Mouse (Mus musculus) left cerebral cortex, postnatal 14 days (tissue): ENCODE measurements around the gene Mapkapk3. TPM values are rescaled to one million over a fixed set of nuclear protein-coding genes. Genes with fewer than 3 reads are reported as not detected.
A peak's percentile ranks its signal among the peaks of the same experiment; 100 is the strongest.

ENCODE experiments used
- DNase-seq, 2 experiments: peaks; one replicate each; pipeline ENCODE4 v3.0.0; 2021 to 2022; ENCODE audit warnings: low spot score in 2 of 2, mixed read lengths in 1 of 2
- intact Hi-C: fragments of 180-260 bp; cut with DNase I; formaldehyde crosslinking; loops from one replicate; pipeline ENCODE4 v1.15.1; 2025
- microRNA-seq, 2 experiments: library from miRNA; unstranded; fragments of <30 nt; microRNA quantifications; one replicate each; pipeline ENCODE4 v1.2.0; 2022
- total RNA-seq, 2 experiments: library from RNA; stranded (reverse); gene quantifications; 2 replicates each; pipeline ENCODE4 v1.2.3; 2021

The Mapkapk3 gene
- total RNA-seq, 2 experiments from 2014 or later = 2.4 to 2.7 TPM

GRCm38 (mm10) chr9:107246170-107246569, 43.5 kb downstream of the Mapkapk3 start:
- no peak for DNase-seq
- intact Hi-C loops = loop anchor here (5.0 kb wide), 1 partner anchor 46 kb away; no protein-coding TSS in a partner anchor

- no peak for DNase-seq
- intact Hi-C loops = loop anchor here (5.0 kb wide), 1 partner anchor 47 kb away; no protein-coding TSS in a partner anchor
Observed at GRCm38 (mm10) chr9:107245311-107245710, 44.4 kb downstream of the Mapkapk3 start.

- intact Hi-C loops = loop anchor here (10.0 kb wide), 1 partner anchor 231 kb away; no protein-coding TSS in a partner anchor
- peak in 1 of 2 experiments; percentile 1 for DNase-seq
Observed at GRCm38 (mm10) chr9:107236151-107236550, 53.5 kb downstream of the Mapkapk3 start.

- intact Hi-C loops = loop anchor here (10.0 kb wide), 1 partner anchor 230 kb away; no protein-coding TSS in a partner anchor
- peak; percentile 35 to 73 for DNase-seq
Observed at GRCm38 (mm10) chr9:107235261-107235660, 54.4 kb downstream of the Mapkapk3 start.

GRCm38 (mm10) chr9:107232140-107232539, 57.5 kb downstream of the Mapkapk3 start:
- no peak for DNase-seq
- intact Hi-C loops = loop anchor here (10.0 kb wide), 1 partner anchor 227 kb away; no protein-coding TSS in a partner anchor

- intact Hi-C loops = loop anchor here (10.0 kb wide), 1 partner anchor 227 kb away; no protein-coding TSS in a partner anchor
Observed at GRCm38 (mm10) chr9:107231539-107232139, 58.0 kb downstream of the Mapkapk3 start, which contains the start of gene Dock3. Gene Dock3, minus strand, starts transcription at chr9:107231909.

GRCm38 (mm10) chr9:107230991-107231538, 58.6 kb downstream of the Mapkapk3 start:
- intact Hi-C loops = loop anchor here (10.0 kb wide), 1 partner anchor 226 kb away; no protein-coding TSS in a partner anchor
- peak in 1 of 2 experiments; percentile 74 for DNase-seq

More at GRCm38 (mm10) chr9:107231539-107232139, 58.0 kb downstream of the Mapkapk3 start, which contains the start of gene Dock3:
- peak; percentile 79 to 84 for DNase-seq

- DNase-seq = no peak
- intact Hi-C loops = no loop called here
Observed at GRCm38 (mm10) chr9:107224597-107224996, 65.1 kb downstream of the Mapkapk3 start.

Small RNA genes lying within 50 kb of the gene (microRNA-seq; reads per million reads assigned to microRNA genes)
- 0 to 0.26 reads per million in 2 experiments for gene Gm22238

Other genes with a start within 250 kb of the Mapkapk3 start
- 100 to 1,000 TPM; 165 to 173 TPM for gene Dock3, start 58.0 kb downstream of the Mapkapk3 start, total RNA-seq
- 10 to 100 TPM in 1 of 2 experiments, 1 to 10 TPM in 1; 6.7 to 11.1 TPM for gene Cish, start 6.1 kb upstream of the Mapkapk3 start, total RNA-seq
- 10 to 100 TPM; 16.5 to 16.6 TPM for gene Hemk1, start 48.5 kb upstream of the Mapkapk3 start, total RNA-seq
- gene 6430571L13Rik, start 50.7 kb upstream of the Mapkapk3 start, total RNA-seq = 1 to 10 TPM; 2.4 to 3.4 TPM
- 10 to 100 TPM; 28.1 to 34.6 TPM for gene Cacna2d2, start 109.7 kb upstream of the Mapkapk3 start, total RNA-seq
- gene Tmem115, start 244.1 kb upstream of the Mapkapk3 start, total RNA-seq = 10 to 100 TPM; 33.0 to 35.3 TPM